Mouse (Mus musculus) MEL (cell line): Measurements from ENCODE around the gene Nrarp. TPM values are rescaled to one million over a fixed set of nuclear protein-coding genes. Genes with fewer than 3 reads are reported as not detected.

Experiments used
- DNase-seq: peaks from one replicate; pipeline ENCODE4 v3.0.0; 2011; ENCODE audit warnings: low read depth, low spot score
- H3K27ac ChIP-seq: 2 replicates; pipeline ENCODE4 v1.5.1; 2012; ENCODE audit warnings: low read depth, mild to moderate bottlenecking, control low read depth, low read length, moderate library complexity; ENCODE audit not compliant: control insufficient read depth
- H3K27me3 ChIP-seq, 2 experiments: fragments of 150-350 bp in 1 of 2; sonication (generic) in 1 of 2; 2 replicates each; pipeline ENCODE4 v1.6.1; 2012; ENCODE audit warnings: low read length in 2 of 2, mild to moderate bottlenecking in 2 of 2, improper control_type of control experiment in 1 of 2, moderate library complexity in 1 of 2; ENCODE audit not compliant: insufficient read depth in 2 of 2, control insufficient read depth in 1 of 2
- H3K36me3 ChIP-seq, 2 experiments: 2 replicates each; pipeline ENCODE4 v1.6.1; 2012 to 2014; ENCODE audit warnings: low read length in 2 of 2, improper control_type of control experiment in 1 of 2, inconsistent platforms in 1 of 2, mild to moderate bottlenecking in 1 of 2; ENCODE audit not compliant: insufficient read depth in 2 of 2, control insufficient read depth in 1 of 2
- H3K4me1 ChIP-seq, 2 experiments: fragments of 150-350 bp in 1 of 2; sonication (generic) in 1 of 2; 2 replicates each; pipeline ENCODE4 v1.6.1; 2012; ENCODE audit warnings: low read length in 2 of 2, improper control_type of control experiment in 1 of 2, mild to moderate bottlenecking in 1 of 2; ENCODE audit not compliant: insufficient read depth in 2 of 2, control insufficient read depth in 1 of 2
- H3K4me3 ChIP-seq, 2 experiments: fragments of 150-350 bp in 1 of 2; sonication (generic) in 1 of 2; 2 replicates each; pipeline ENCODE4 v1.5.1; 2012; ENCODE audit warnings: low read depth in 2 of 2, low read length in 2 of 2, mild to moderate bottlenecking in 2 of 2, moderate library complexity in 2 of 2, control low read depth in 1 of 2, improper control_type of control experiment in 1 of 2; ENCODE audit not compliant: control insufficient read depth in 1 of 2, insufficient read depth in 1 of 2
- H3K79me2 ChIP-seq: 2 replicates; pipeline ENCODE4 v1.6.1; 2012; ENCODE audit warnings: mild to moderate bottlenecking, low read length, moderate library complexity; ENCODE audit not compliant: control insufficient read depth, poor library complexity, insufficient read depth
- H3K9ac ChIP-seq: 2 replicates; pipeline ENCODE4 v1.6.1; 2012; ENCODE audit warnings: low read depth, mild to moderate bottlenecking, control low read depth, low read length, moderate library complexity; ENCODE audit not compliant: control insufficient read depth, poor library complexity, severe bottlenecking
- H3K9me3 ChIP-seq: fragments of 150-350 bp; sonication (generic); replicated peaks from 2 replicates; pipeline ENCODE4 v1.6.1; 2012; ENCODE audit warnings: mild to moderate bottlenecking, low read length, improper control_type of control experiment, moderate library complexity; ENCODE audit not compliant: insufficient read depth
- BHLHE40 ChIP-seq: IDR thresholded peaks from 2 replicates; pipeline ENCODE4 v1.6.1; 2012; ENCODE audit warnings: low read depth, mild to moderate bottlenecking, inconsistent platforms, low read length, improper control_type of control experiment, borderline replicate concordance
- CHD1 ChIP-seq: IDR thresholded peaks from 2 replicates; pipeline ENCODE4 v1.6.1; 2012; ENCODE audit warnings: low read depth, mild to moderate bottlenecking, inconsistent platforms, low read length, improper control_type of control experiment
- EP300 ChIP-seq, 2 experiments: IDR thresholded peaks; 2 replicates each; pipeline ENCODE4 v1.6.1; 2011; ENCODE audit warnings: improper control_type of control experiment in 2 of 2, low read length in 2 of 2, low read depth in 1 of 2, mild to moderate bottlenecking in 1 of 2
- GABPA ChIP-seq: IDR thresholded peaks from 2 replicates; pipeline ENCODE4 v1.6.1; 2012; ENCODE audit warnings: low read depth, mild to moderate bottlenecking, inconsistent platforms, low read length, improper control_type of control experiment, moderate library complexity
- HCFC1 ChIP-seq: IDR thresholded peaks from 2 replicates; pipeline ENCODE4 v1.6.1; 2012; ENCODE audit warnings: low read depth, mild to moderate bottlenecking, inconsistent platforms, low read length, improper control_type of control experiment, moderate library complexity
- KAT2A ChIP-seq: conservative IDR thresholded peaks from 2 replicates; pipeline ENCODE4 v1.6.1; 2012; ENCODE audit warnings: low read depth, low read length, improper control_type of control experiment, inconsistent platforms
- MAFK ChIP-seq: IDR thresholded peaks from 2 replicates; pipeline ENCODE4 v1.6.1; 2011; ENCODE audit warnings: low read depth, mild to moderate bottlenecking, low read length, improper control_type of control experiment, borderline replicate concordance
- MAX ChIP-seq: IDR thresholded peaks from 2 replicates; pipeline ENCODE4 v1.6.1; 2011; ENCODE audit warnings: low read length, improper control_type of control experiment
- MAZ ChIP-seq: IDR thresholded peaks from 2 replicates; pipeline ENCODE4 v1.6.1; 2012; ENCODE audit warnings: low read depth, mild to moderate bottlenecking, inconsistent platforms, low read length, improper control_type of control experiment
- MYC ChIP-seq: IDR thresholded peaks from 2 replicates; pipeline ENCODE4 v1.6.1; 2011; ENCODE audit warnings: low read depth, mild to moderate bottlenecking, low read length, improper control_type of control experiment, moderate library complexity
- NRF1 ChIP-seq: IDR thresholded peaks from 2 replicates; pipeline ENCODE4 v1.6.1; 2014; ENCODE audit warnings: low read depth, mild to moderate bottlenecking, inconsistent platforms, low read length, improper control_type of control experiment, moderate library complexity; ENCODE audit not compliant: poor library complexity, insufficient read depth, severe bottlenecking
- POLR2A ChIP-seq, 2 experiments: IDR thresholded peaks; 2 replicates each; pipeline ENCODE4 v1.6.1; 2011 to 2012; ENCODE audit warnings: low read length in 2 of 2, mild to moderate bottlenecking in 2 of 2, control low read depth in 1 of 2, improper control_type of control experiment in 1 of 2, low read depth in 1 of 2, moderate library complexity in 1 of 2; ENCODE audit not compliant: control insufficient read depth in 1 of 2, insufficient read depth in 1 of 2, poor library complexity in 1 of 2
- POLR2AphosphoS2 ChIP-seq: IDR thresholded peaks from 2 replicates; pipeline ENCODE4 v1.6.1; 2011; ENCODE audit warnings: low read length, improper control_type of control experiment
- POLR2AphosphoS5 ChIP-seq: IDR thresholded peaks from 2 replicates; pipeline ENCODE4 v1.6.1; 2012; ENCODE audit warnings: low read depth, borderline replicate concordance, mild to moderate bottlenecking, inconsistent platforms, low read length, moderate library complexity, mixed read lengths
- RCOR1 ChIP-seq: IDR thresholded peaks from 2 replicates; pipeline ENCODE4 v1.6.1; 2012; ENCODE audit warnings: low read depth, mild to moderate bottlenecking, inconsistent platforms, low read length, improper control_type of control experiment
- SIN3A ChIP-seq: IDR thresholded peaks from 2 replicates; pipeline ENCODE4 v1.6.1; 2012; ENCODE audit warnings: low read length, improper control_type of control experiment, inconsistent platforms
- SMC3 ChIP-seq: IDR thresholded peaks from 2 replicates; pipeline ENCODE4 v1.6.1; 2011; ENCODE audit warnings: low read depth, low read length, improper control_type of control experiment
- TBP ChIP-seq: IDR thresholded peaks from 2 replicates; pipeline ENCODE4 v1.8.0; 2011; ENCODE audit warnings: low read depth, low read length, improper control_type of control experiment
- TCF12 ChIP-seq: IDR thresholded peaks from 2 replicates; pipeline ENCODE4 v1.6.1; 2014; ENCODE audit warnings: low read depth, mild to moderate bottlenecking, inconsistent platforms, low read length, improper control_type of control experiment, moderate library complexity
- USF1 ChIP-seq: IDR thresholded peaks from 2 replicates; pipeline ENCODE4 v1.6.1; 2014; ENCODE audit warnings: low read depth, mild to moderate bottlenecking, inconsistent platforms, low read length, improper control_type of control experiment, moderate library complexity
- ZMIZ1 ChIP-seq: IDR thresholded peaks from 2 replicates; pipeline ENCODE4 v1.6.1; 2012; ENCODE audit warnings: low read depth, mild to moderate bottlenecking, inconsistent platforms, low read length, improper control_type of control experiment, moderate library complexity
- ZNF384 ChIP-seq: IDR thresholded peaks from 2 replicates; pipeline ENCODE4 v1.6.1; 2012; ENCODE audit warnings: low read depth, mild to moderate bottlenecking, inconsistent platforms, low read length, improper control_type of control experiment
- polyA plus RNA-seq, 2 experiments: library from polyadenylated mRNA; stranded (reverse) in 1 of 2; unstranded in 1 of 2; fragments of >175 nt in 1 of 2; fragments of >200 nt in 1 of 2; gene quantifications; 2 replicates each; pipeline versions ENCODE4 v1.2.1 to v1.2.4; 2012; ENCODE audit warnings: low replicate concordance in 2 of 2, low read depth in 1 of 2; ENCODE audit not compliant: insufficient read length in 2 of 2, insufficient read depth in 1 of 2, missing spikeins in 1 of 2
- total RNA-seq: library from RNA; depleted of rRNA; stranded (reverse); fragments of 300-350 nt; gene quantifications from 2 replicates; pipeline ENCODE4 v1.2.3, GENCODE M21; 2012

Gene Nrarp
- total and polyA plus RNA-seq, 3 experiments: 6.5 to 12.3 TPM; not detected in 1

DNA sequence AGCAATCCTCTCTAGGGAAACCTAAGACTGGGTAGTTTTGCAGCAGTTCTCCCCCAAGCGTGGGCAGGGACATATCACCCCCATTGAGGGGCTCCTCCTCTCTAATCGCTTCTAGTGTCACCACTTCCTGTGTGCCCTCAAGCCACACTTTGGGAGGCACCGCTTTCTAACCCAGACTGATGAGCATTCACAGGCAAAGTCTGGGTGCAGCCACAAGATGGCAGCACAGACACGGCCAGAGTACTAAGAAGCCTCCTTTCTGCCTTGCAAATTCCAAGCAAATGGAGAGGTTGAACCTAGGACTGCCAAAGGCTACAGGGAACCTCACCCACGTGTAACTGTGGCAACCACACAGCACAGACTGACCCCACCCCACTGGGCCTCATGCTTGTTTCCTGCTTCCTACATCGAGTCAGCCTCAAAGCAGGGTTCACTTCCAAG lies 12.8 kb downstream of the Nrarp start (continued):
- TF ChIP-seq POLR2AphosphoS2 (peak; percentile 60; the same call in 1 of the 2 replicates), HCFC1 (peak; percentile 57), SIN3A (peak; percentile 95), NRF1 (no peak), MAZ (no peak), ZMIZ1 (0 out of 2 replicates have a peak, but pooled peaks have one; percentile 8)

GRCm38 (mm10) chr2:25194006-25194405 lies 13.4 kb downstream of the Nrarp start:
- H3K79me2 ChIP-seq: peaks cover 21% of the 10 kb centered on the region
- peaks cover 0 to 17% of the 10 kb centered on the region in 2 experiments; a peak in 2 of 4 replicates for H3K36me3 ChIP-seq
- H3K27me3 ChIP-seq: no peaks in the 10 kb centered on the region
- peak overlapping the region; percentile 57 to 72 for H3K4me3 ChIP-seq
- peak; percentile 64 for DNase-seq
- peak overlapping the region; percentile 87 for H3K9ac ChIP-seq
- TF ChIP-seq SMC3: no peak
- TF ChIP-seq POLR2A (IDR thresholded peaks at IDR 0.05; ENCODE audit: control insufficient read depth in 1 of 2, insufficient read depth in 1 of 2, low read depth in 1 of 2, low read length in 2 of 2, poor library complexity in 1 of 2): no peak
- TF ChIP-seq CHD1: 0 out of 2 replicates have a peak, but pooled peaks have one; percentile 5
- peaks cover 6 to 32% of the 10 kb centered on the region in 2 experiments for H3K4me1 ChIP-seq
- no peaks in the 10 kb centered on the region for H3K9me3 ChIP-seq
- H3K27ac ChIP-seq: peak overlapping the region; percentile 96

- no peaks in the 10 kb centered on the region for H3K9me3 ChIP-seq
Observed at GRCm38 (mm10) chr2:25194486-25195171, 14.1 kb downstream of the Nrarp start.

More at GRCm38 (mm10) chr2:25194486-25195171, 14.1 kb downstream of the Nrarp start:
- TF ChIP-seq KAT2A (no peak), GABPA (no peak), SIN3A (peak; percentile 2; the same call in 1 of the 2 replicates), ZMIZ1 (0 out of 2 replicates have a peak, but pooled peaks have one; percentile 38), TBP (peak; percentile 58), HCFC1 (0 out of 2 replicates have a peak, but pooled peaks have one; percentile 11), MAFK (no peak), MYC (no peak), ZNF384 (no peak), MAZ (0 out of 2 replicates have a peak, but pooled peaks have one; percentile 45), SMC3 (no peak), TCF12 (0 out of 2 replicates have a peak, but pooled peaks have one; percentile 4), EP300 (IDR thresholded peaks at IDR 0.05; ENCODE audit: low read depth in 1 of 2, low read length in 2 of 2) (peak in 1 of 2 experiments; percentile 14; a peak in 1 of 4 replicates), BHLHE40 (peak; percentile 77), POLR2A (IDR thresholded peaks at IDR 0.05; ENCODE audit: control insufficient read depth in 1 of 2, insufficient read depth in 1 of 2, low read depth in 1 of 2, low read length in 2 of 2, poor library complexity in 1 of 2) (peak in 1 of 2 experiments; percentile 62; a peak in 2 of 4 replicates), RCOR1 (no peak), USF1 (peak; percentile 79), MAX (no peak), NRF1 (no peak), POLR2AphosphoS5 (no peak)
- Histone ChIP-seq H3K4me3 (peak overlapping the region; percentile 57 to 72), H3K4me1 (peaks cover 6 to 32% of the 10 kb centered on the region in 2 experiments), H3K27ac (peak overlapping the region; percentile 96), H3K9ac (peak overlapping the region; percentile 87), H3K36me3 (peaks cover 0 to 17% of the 10 kb centered on the region in 2 experiments; a peak in 2 of 4 replicates), H3K79me2 (peaks cover 21% of the 10 kb centered on the region), H3K27me3 (no peaks in the 10 kb centered on the region)
- DNase-seq: peak; percentile 78
